Mouse (Mus musculus) heart, embryonic 11.5 days (tissue): Measurements from ENCODE around the gene Eaf2. TPM values are rescaled to one million over a fixed set of nuclear protein-coding genes. Genes with fewer than 3 reads are reported as not detected.
"Not testable (repeated sequence)": the region's sequence is repeated elsewhere in the genome, so short reads cannot be mapped to it uniquely, and the experiment has no call there.

ENCODE experiments used
- ATAC-seq: fragments of 200-750 bp; cut with Nextera tagmentation; replicated peaks from 2 replicates; pipeline ENCODE4 v1.8.0; 2017; ENCODE audit warnings: moderate library complexity; ENCODE audit not compliant: insufficient number of reproducible peaks, low FRiP score, low TSS enrichment
- H3K27ac ChIP-seq: fragments of 300-500 bp; sonication (generic); 2 replicates; pipeline ENCODE4 v1.5.1; 2014; ENCODE audit warnings: mild to moderate bottlenecking, low read depth, low read length
- H3K27me3 ChIP-seq: fragments of 300-500 bp; sonication (generic); 2 replicates; pipeline ENCODE4 v1.6.1; 2014; ENCODE audit warnings: mild to moderate bottlenecking, low read length, mixed read lengths; ENCODE audit not compliant: control insufficient read depth, insufficient read depth
- H3K36me3 ChIP-seq: fragments of 300-500 bp; sonication (generic); 2 replicates; pipeline ENCODE4 v1.6.1; 2014; ENCODE audit warnings: mild to moderate bottlenecking, low read length, moderate library complexity, mixed read lengths; ENCODE audit not compliant: control insufficient read depth, insufficient read depth
- H3K4me1 ChIP-seq: fragments of 300-500 bp; sonication (generic); 2 replicates; pipeline ENCODE4 v1.6.1; 2014; ENCODE audit warnings: low read length; ENCODE audit not compliant: control insufficient read depth, insufficient read depth
- H3K4me2 ChIP-seq: fragments of 300-500 bp; sonication (generic); 2 replicates; pipeline ENCODE4 v1.6.1; 2014; ENCODE audit warnings: mild to moderate bottlenecking, moderate library complexity
- H3K4me3 ChIP-seq: fragments of 300-500 bp; sonication (generic); 2 replicates; pipeline ENCODE4 v1.5.1; 2014; ENCODE audit warnings: low read depth, low read length
- H3K9ac ChIP-seq: fragments of 300-500 bp; sonication (generic); 2 replicates; pipeline ENCODE4 v1.6.1; 2014; ENCODE audit warnings: mild to moderate bottlenecking, low read depth, low read length, moderate library complexity
- H3K9me3 ChIP-seq: fragments of 300-500 bp; sonication (generic); replicated peaks from 2 replicates; pipeline ENCODE4 v1.6.1; 2016; ENCODE audit warnings: low read length; ENCODE audit not compliant: control insufficient read depth
- WGBS: fragments of 180-500 bp; shearing (Covaris S2); extraction: QIAGEN DNeasy Blood & Tissue Kit; methylation state at CpG from one replicate; pipeline ENCODE4 v1.1.7; 2014; ENCODE audit not compliant: insufficient replicate concordance; 5-methylcytosine and 5-hydroxymethylcytosine counted together
- polyA plus RNA-seq: library from polyadenylated mRNA; unstranded; fragments of >200 nt; fragmentation: Nextera tagmentation; extraction: Ambion mirVana; gene quantifications from 2 replicates; pipeline ENCODE4 v1.2.1, GENCODE M21; 2014

The Eaf2 gene
- polyA plus RNA-seq, 1 experiment from 2014 or later, result 0.80 TPM

- peaks cover 1% of the 10 kb centered on the region for H3K36me3 ChIP-seq
- no peak for ATAC-seq
- H3K4me2 ChIP-seq, result no peak overlapping the region
- H3K27ac ChIP-seq, result no peak overlapping the region
- no peaks in the 10 kb centered on the region for H3K27me3 ChIP-seq
- H3K9ac ChIP-seq, result no peak overlapping the region
- 83% methylated on average over 5 of the region's 5 CpGs for WGBS
- no peaks in the 10 kb centered on the region for H3K9me3 ChIP-seq
- peaks cover 13% of the 10 kb centered on the region; the same call in 1 of the 2 replicates for H3K4me1 ChIP-seq
- H3K4me3 ChIP-seq, result no peak overlapping the region
Measured at GRCm38 (mm10) chr16:36877316-36877715, 2.5 kb upstream of the Eaf2 start.

- peaks cover 7% of the 10 kb centered on the region for H3K36me3 ChIP-seq
- peak overlapping the region; percentile 84 for H3K27ac ChIP-seq
- under 1% methylated on average over 39 of the region's 48 CpGs for WGBS
- ATAC-seq, result peak; percentile 76
- H3K9me3 ChIP-seq, result no peaks in the 10 kb centered on the region
- H3K4me2 ChIP-seq, result peak overlapping the region; percentile 73
- H3K27me3 ChIP-seq, result no peaks in the 10 kb centered on the region
- H3K4me1 ChIP-seq, result peaks cover 13% of the 10 kb centered on the region; the same call in 1 of the 2 replicates
- peak overlapping the region; percentile 87 for H3K4me3 ChIP-seq
- H3K9ac ChIP-seq, result peak overlapping the region; percentile 86
Measured at GRCm38 (mm10) chr16:36875276-36875851, 561 bp upstream of the Eaf2 start.

- WGBS, result 84% methylated on average over 2 of the region's 2 CpGs
- H3K4me1 ChIP-seq, result peaks cover 3% of the 10 kb centered on the region; the same call in 1 of the 2 replicates
- H3K36me3 ChIP-seq, result peaks cover 9% of the 10 kb centered on the region
- no peaks in the 10 kb centered on the region for H3K9me3 ChIP-seq
- no peak for ATAC-seq
- no peak overlapping the region for H3K27ac ChIP-seq
- no peak overlapping the region for H3K9ac ChIP-seq
- H3K27me3 ChIP-seq, result no peaks in the 10 kb centered on the region
- H3K4me3 ChIP-seq, result no peak overlapping the region
- no peak overlapping the region for H3K4me2 ChIP-seq
Measured at GRCm38 (mm10) chr16:36869442-36869841, 5.4 kb downstream of the Eaf2 start.

GRCm38 (mm10) chr16:36863585-36863984, 11.2 kb downstream of the Eaf2 start:
- no peak overlapping the region for H3K9ac ChIP-seq
- no peak for ATAC-seq
- H3K4me1 ChIP-seq, result no peaks in the 10 kb centered on the region
- H3K27me3 ChIP-seq, result no peaks in the 10 kb centered on the region
- no peak overlapping the region for H3K4me2 ChIP-seq
- H3K9me3 ChIP-seq, result no peaks in the 10 kb centered on the region
- H3K4me3 ChIP-seq, result no peak overlapping the region
- no peak overlapping the region for H3K27ac ChIP-seq
- no peaks in the 10 kb centered on the region; the same call in 1 of the 2 replicates for H3K36me3 ChIP-seq
- WGBS, result 78% methylated on average over 3 of the region's 3 CpGs

GRCm38 (mm10) chr16:36851202-36851601, 23.6 kb downstream of the Eaf2 start:
- Histone ChIP-seq H3K4me2 (no peak overlapping the region), H3K9me3 (no peaks in the 10 kb centered on the region), H3K9ac (no peak overlapping the region), H3K4me1 (no peaks in the 10 kb centered on the region), H3K4me3 (no peak overlapping the region), H3K27ac (no peak overlapping the region), H3K36me3 (0 out of 2 replicates have a peak, but pooled peaks cover 2% of the 10 kb centered on the region), H3K27me3 (no peaks in the 10 kb centered on the region)
- ATAC-seq, result no peak
- 91% methylated on average over 3 of the region's 3 CpGs for WGBS

GRCm38 (mm10) chr16:36846894-36847293, 27.9 kb downstream of the Eaf2 start:
- not testable (repeated sequence) for H3K4me1 ChIP-seq, H3K27me3 ChIP-seq
- 84% methylated on average over 1 of the region's 1 CpGs for WGBS

GRCm38 (mm10) chr16:36828820-36829219, 46.0 kb downstream of the Eaf2 start:
- no peak for ATAC-seq
- peaks cover 5% of the 10 kb centered on the region; the same call in 1 of the 2 replicates for H3K27me3 ChIP-seq
- peak overlapping the region; percentile 10; the same call in 1 of the 2 replicates for H3K27ac ChIP-seq
- no peaks in the 10 kb centered on the region for H3K36me3 ChIP-seq
- no peaks in the 10 kb centered on the region for H3K9me3 ChIP-seq
- WGBS, result 6% methylated on average over 11 of the region's 11 CpGs
- no peaks in the 10 kb centered on the region for H3K4me1 ChIP-seq
- peak overlapping the region; percentile 70 for H3K4me3 ChIP-seq
- peak overlapping the region; percentile 88 for H3K9ac ChIP-seq
- H3K4me2 ChIP-seq, result peak overlapping the region; percentile 93

More at GRCm38 (mm10) chr16:36846894-36847293, 27.9 kb downstream of the Eaf2 start:
- H3K4me3 ChIP-seq, H3K36me3 ChIP-seq, ATAC-seq, H3K9me3 ChIP-seq, H3K27ac ChIP-seq, H3K9ac ChIP-seq, H3K4me2 ChIP-seq: not testable (repeated sequence)

- WGBS, result under 1% methylated on average over 62 of the region's 64 CpGs
- peaks cover 5% of the 10 kb centered on the region; the same call in 1 of the 2 replicates for H3K27me3 ChIP-seq
- no peaks in the 10 kb centered on the region for H3K4me1 ChIP-seq
- H3K4me3 ChIP-seq, result peak within 1 kb of the TSS; percentile 70
- peak within 1 kb of the TSS; percentile 88 for H3K9ac ChIP-seq
- H3K9me3 ChIP-seq, result no peaks in the 10 kb centered on the region
- H3K36me3 ChIP-seq, result no peaks in the 10 kb centered on the region
- peak; percentile 99 for ATAC-seq
- H3K4me2 ChIP-seq, result peak within 1 kb of the TSS; percentile 93
- H3K27ac ChIP-seq, result peak within 1 kb of the TSS; percentile 10; the same call in 1 of the 2 replicates
Measured at GRCm38 (mm10) chr16:36828054-36828786, 46.6 kb downstream of the Eaf2 start, which contains the start of gene Iqcb1. TSS of gene Iqcb1 (plus strand) at chr16:36828385.
